Mouse (Mus musculus) kidney, postnatal 25 days (tissue): ENCODE results near the gene Mvk.

Experiments used
- DNase-seq, 2 experiments: peaks; one replicate each; pipeline ENCODE4 v3.0.0; 2021; ENCODE audit warnings: mixed read lengths in 2 of 2

Mvk gene

DNA sequence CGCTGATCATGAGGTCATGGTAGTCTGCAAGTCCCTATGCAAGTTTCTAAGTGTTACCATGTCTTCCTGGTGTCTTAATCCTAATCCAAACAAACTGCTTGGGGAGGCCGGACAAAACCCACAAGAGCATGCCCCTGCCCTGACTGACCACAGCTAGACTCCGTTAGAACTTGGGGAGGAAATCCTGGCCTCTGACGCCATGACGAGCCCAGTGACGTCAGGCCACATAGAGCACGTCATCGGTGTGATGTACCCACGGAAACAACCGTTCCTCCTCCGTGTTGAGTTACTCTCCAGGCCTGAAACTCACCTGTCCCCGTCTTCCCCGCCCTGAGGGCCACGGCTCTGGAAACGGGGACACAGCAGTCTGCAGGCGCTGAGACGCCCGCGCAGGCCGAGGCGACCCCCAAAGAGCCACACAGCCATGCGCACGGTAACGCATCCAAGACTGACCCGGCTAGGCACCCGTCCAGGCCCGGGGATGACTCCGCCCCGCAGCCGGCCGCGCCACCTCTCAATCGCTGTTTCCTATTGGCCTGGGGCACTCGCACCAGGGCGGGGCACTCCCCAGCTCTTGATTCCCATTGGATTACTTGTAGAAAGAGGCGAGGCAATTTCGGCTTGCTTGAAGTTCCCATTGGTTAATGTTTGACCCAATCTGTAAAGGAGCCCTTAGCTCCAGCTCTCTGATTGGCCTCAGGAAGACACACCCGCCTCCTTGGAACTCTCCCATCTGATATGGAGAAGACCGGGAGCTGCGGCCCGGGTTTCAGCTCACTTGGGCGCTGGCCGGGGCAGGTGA, at the start of gene Mvk, which contains the start of gene Mmab:
TSS of gene Mvk (plus strand) at position 704 of the 802 bp plus-strand sequence.
TSS of gene Mmab (minus strand) at position 495 of the 802 bp plus-strand sequence.
- DNase-seq, result peak; percentile 98 to 99

DNA sequence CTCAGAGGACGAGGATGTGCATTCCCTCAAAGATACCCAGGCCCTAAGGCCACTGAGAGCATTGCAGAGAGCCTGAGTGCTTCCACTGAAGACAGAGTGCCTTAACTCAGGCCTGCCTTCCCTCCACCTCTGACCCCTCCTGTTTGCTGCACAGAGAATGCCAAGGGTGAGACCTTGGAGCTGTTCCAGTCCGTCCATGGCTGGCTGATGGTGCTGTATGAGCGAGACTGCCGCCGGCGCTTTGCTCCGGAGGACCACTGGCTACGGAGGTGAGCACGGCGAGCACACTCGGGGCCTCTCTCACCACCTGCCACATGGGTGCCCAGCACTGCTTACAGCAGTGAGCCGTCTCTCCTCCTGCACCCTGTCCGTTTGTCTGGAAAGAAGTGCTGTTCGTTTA, 37.5 kb upstream of the Mvk start:
- DNase-seq, result no peak

DNA sequence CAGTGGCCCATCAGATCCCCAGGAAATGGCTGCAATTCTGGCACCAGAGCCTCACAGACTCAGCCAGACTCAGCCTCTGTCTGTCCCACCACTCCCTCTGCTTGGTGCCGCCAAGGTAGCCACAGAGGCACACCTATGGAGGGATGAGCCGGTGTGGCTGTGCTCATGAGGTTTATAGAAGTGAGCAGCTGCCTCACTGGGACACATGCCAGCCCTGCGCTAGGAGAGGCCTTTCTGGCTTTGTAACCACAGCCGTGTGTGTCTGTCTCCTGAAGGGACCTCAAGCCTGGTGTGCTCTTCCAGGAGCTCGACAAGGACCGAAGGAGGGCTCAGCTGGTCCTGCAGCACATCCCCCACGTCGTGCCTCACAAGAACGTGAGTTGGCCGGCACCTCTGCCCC, 36.8 kb upstream of the Mvk start:
- DNase-seq, result no peak

DNA sequence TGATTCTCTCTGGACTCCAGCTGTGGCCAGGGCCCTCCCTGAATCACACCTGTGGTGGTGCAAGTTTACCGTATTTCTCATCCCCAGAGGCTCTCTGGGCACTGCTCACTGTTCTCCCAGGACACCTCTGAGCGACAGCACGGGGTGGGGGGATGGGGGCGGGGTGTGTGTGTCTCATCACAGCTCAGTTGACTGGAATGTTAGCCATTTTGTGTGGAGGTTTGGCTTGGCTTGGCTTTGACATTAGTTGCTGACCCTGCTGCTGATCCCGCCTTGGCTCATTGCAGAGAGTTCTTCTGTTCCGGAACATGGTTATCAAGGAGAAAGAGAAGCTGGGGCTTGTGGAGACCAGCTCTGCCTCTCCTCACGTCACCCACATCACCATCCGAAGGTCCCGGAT, 36.3 kb upstream of the Mvk start:
- DNase-seq, result no peak

DNA sequence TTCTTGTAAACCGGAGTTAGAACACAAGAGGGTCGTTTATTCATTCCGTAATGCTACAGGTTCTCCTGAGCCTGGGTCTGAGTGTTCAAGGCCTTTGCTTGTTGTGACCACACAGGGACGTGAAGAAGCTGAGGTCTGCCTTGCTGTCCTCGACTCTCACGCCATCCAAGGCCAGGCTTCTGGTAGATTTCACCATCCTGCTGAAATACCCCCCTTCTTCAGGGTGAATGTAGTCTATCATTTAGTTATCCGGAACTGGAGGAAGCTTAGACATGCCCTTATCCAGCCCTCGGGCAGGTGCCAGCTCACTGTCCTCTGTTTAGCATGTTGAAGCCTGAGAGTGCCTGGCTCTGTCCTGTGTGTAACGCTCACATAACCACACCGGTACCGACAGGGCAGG, 35.2 kb upstream of the Mvk start:
- DNase-seq, result no peak

DNA sequence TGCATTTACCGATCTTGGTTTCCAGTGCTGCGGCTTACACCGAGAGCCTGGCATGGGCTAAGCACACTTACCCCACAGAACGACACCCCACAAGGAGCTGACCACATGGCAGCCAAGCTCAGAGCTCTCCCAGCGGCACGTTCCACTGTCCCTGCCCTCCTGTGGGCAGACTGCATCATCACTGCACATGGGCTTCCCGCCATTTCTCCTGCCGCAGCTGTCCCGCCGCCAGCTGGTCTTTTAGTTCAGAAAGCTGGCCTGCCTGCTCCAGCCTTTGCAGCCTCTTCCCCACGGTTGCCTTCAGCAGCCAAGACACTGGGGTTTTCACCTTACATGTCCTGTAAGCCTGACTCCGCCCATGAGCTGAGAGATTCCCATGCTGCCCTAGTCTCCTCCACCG, 33.6 kb upstream of the Mvk start:
- DNase-seq, result no peak

DNA sequence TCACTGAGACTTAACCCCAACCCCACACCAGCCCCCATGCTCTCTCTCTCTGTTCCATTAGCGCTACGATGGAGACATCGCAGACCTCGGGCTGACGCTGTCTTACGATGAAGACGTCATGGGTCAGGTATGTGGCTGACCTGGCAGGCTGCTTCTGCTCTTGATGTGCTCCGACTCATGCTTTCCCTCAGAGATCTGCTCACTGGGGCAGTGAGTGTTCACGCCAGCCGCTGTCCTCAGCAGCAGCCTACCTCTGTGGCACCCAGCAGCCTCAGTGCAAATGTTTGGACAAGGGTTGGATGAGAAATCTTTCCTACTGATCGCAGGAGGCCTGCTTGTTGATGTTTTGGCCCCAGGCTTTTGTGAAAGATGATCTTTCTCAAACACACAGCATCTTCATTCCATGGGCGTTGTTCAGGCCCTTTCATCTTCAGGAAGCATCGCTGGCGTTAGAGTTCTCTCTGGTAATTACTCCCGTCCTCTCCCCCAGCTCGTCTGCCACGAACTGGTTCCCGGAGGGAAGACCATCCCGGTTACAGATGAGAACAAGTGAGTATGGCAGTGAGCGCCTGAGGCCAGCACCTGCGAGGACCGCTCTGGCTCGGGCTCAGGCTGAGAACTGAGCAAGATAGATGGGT, 31.6 kb upstream of the Mvk start:
- no peak for DNase-seq

DNA sequence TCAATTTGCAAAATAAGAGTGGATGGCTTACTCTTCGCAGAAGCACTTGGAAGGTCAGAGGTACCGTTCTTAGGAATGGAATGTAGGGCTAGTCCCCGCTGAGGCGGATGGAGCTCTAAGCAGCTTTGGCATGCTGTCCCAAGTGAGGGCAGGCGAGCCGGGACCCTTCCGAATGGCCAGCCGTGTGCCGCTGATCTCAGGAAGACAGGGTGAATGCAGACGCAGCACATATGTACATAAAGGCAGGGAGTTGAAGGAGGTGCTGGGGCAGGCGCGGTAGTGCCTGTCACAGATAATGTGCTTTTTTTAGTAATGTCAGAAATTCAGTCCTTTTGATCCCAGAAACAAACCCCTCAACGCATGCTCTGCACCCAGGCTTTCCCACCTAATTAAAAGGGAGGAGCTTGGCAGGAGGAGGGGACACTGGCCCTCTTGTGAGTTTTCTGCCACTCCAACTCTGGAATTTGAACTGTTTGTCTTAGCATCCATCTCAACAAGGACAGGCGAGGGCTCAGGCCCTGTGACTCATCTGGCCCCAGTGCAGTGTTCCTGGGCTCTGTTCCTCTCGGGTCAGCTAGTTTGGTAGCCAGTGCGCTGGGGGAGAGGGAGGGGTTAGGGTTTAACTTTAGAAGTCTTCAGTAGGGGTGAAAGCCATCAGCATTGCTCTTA, 30.9 kb upstream of the Mvk start:
- peak; percentile 65 to 87 for DNase-seq

DNA sequence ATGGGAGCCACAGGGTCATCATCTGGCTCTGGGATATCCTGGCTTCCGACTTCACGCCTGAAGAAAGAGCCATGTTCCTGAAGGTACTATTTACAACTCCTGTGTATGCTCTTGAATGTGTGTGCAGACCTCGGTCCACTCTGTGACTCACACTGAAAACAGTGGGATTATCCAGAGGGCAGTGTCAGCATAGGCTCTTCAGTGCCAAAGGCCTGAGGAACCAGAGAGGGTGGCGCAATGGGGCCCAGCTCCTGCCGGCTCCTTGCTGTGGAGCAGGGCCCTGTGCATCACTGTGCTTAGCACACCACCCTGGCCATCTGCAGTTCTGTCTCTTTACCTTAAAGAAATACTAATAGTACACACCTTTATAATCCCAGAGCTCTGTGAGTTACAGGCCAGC, 28.5 kb upstream of the Mvk start:
- no peak for DNase-seq

DNA sequence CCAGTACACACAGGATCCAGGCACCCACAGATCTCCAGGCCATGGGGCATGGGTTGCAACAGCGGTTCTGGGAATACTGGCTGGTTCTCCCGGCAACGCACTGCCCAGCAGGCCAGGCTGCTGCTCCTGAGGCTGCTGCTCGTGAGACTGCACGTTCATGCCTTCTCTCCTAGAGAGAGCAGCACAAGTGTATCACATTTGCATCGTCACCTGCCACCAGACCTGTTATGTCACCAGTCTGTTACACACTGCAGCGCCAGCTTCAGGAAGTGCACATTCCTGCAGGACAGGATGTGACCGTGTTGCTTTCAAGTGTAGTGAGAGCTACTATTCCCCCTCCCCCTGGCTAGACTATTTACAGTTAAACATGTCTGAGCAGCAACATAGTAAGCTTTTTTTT, 27.2 kb upstream of the Mvk start:
- DNase-seq, result no peak

DNA sequence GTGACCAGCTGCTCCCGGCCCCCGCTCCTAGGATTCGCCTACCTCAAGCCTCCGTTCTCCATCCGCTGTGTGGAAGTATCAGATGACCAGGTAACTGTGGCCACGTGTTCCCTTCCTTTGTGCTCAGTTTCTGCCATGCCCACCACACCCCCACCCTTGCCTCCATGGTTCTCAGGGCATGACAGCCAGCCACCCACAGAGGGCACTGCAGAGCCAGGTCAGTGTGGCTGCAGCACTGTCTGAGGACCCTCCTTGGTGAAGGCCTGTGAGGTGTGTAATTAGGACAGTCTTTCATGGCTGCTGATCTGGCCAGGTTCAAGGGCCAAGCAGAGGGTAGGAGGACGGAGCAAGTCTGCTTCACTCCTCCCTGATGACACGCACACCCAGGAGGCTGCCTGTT, 25.5 kb upstream of the Mvk start:
- no peak for DNase-seq

DNA sequence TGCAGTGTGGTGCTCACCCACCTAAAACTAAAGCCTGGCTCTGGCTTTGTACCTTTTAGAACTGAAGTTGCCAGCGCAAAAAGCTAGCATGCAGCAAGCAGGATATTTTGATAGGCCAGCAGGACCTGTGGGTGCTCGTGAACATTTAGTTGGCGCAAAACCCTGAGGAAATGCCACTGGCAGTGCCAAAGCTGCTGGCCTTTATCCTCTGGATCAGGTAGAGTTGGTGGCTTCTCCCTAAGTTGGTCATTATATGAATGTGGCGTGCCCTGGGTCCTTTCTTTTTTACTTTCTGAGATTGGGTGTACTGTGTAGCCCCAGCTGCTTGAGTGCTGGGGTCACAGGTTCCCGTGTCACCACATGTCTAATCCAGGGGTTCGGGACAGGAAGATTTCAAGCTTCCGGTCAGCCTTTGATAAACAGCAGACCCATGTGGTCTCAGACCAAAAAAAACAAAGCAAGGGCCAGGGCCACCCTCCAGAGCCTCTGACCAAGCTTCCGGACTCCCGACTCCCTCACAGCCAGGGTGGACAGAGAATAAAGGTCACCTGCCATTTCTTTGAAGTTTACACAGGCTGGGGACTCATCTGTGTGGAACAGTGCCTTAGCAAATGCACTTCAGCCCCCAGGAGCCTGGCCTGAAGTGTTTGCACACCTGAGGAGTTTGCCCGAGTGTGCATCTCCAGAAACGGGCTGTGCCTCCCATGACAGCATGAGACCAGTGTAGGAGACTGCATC, 22.3 kb upstream of the Mvk start:
- peak; percentile 15 to 60 for DNase-seq

DNA sequence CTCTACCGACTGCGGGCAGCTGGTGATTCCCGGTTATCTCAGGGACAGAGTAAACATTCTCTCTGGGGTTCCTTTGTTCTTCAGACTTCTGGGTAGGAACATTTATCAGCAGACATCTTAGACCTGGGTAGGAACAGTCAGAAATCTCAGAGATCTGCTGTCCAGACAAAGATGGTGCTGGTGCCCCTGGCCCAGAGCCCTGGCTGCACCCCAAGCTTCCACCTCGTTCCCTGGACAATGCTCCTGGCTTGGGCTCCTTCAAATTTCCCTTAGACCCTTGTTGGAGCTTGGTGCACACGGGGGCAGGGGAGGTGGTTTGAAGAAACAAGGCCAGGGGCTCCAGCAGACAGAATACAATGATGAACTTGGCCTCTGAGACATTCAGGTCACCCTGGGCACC, 21.5 kb upstream of the Mvk start:
- DNase-seq, result no peak

DNA sequence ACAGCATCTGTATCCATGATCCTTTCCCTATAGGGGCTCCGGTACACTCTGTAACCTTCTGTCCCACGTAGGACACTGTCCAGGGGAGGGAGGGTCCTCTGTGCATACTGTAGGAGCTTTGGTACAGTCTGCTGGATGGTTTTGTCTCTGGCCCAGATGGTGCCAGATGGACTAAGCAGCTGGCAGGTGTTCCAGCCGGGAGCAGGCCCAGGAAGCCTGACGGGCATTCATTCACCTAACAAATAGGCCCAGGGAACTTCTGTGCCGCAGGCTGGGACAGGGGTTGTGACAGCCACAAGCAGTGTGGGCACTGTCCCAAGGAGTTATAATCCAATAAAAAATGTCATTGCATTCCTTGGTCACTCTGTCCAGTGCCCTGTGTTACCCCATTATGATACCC, 20.1 kb upstream of the Mvk start:
- DNase-seq, result no peak

DNA sequence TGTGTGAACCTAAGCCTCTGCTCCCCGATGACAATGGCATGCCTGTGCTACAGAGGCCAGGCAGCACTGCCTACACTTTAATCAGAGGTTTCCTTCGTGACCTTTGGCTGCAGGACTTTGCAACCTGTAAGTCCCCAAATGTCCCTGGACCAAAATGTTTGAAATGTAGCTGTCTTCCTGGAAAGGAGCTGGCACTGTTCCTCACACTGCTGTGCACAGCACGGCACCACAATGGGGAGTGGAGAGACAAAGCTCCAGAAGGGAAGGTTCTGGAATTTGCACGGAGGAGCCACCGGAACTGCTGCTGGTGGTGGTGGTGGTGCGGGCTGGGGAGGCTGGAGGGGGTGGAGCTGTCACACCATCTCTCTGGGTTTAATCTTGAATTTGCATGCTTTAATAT, 17.3 kb upstream of the Mvk start:
- DNase-seq, result no peak

DNA sequence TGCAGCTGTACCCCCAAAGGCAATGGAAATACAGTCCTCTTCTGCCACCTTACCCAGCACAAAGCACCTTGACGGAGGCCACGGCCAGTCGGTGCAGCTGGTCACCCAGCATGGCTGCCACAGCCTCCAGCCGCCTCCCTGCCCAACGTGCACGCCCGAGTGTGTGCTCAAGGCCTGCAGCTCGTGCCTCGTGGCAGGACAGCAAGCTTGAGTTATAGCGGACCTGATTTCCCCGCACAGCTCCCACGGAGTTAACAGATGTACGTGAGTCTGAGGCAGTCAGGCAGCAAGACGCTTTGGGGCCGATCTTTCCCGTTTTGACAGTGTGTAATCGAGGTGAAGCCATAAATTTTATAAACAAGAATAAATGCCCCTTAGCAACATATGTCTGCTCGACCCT, 15.4 kb upstream of the Mvk start:
- DNase-seq, result no peak

DNA sequence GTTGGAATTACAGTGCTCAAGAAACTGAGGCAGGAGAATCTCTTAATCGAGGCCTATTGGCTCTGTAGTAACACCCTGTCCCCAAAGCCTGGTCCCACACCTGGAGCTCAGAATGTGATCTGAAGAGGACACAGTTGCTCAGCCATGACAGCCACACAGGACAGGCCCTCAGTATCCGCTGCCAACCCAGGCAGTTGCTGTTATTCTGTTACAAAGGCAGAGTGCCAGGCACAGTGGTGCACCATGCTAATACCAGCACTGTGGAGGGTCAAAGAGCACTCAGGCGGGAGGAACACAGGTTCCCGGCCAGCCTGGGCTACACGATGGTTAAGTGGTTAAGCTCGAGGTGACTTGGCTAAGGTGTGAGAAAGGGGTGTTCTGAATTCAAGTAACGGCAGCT, 14.3 kb upstream of the Mvk start:
- peak; percentile 45 to 72 for DNase-seq

DNA sequence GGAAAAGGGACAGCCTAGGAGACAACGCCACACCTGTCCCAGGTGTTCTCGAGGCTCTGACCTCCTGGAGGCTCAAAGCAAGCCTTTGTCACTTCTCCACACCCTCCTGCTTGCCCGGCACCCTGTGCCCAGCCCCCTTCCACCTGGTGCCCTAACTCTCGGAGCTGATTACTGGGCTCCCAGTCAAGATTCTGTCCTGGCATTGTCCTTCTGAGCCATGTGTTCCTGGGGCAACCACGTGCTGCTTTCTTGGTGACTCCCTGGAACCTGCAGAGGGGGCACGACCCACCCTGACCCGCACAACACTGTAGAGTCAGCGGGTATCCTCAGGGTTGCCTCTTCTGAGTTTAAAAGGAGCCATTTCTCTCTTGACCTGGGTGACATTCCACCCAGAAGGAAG, 9.7 kb upstream of the Mvk start:
- DNase-seq, result no peak

DNA sequence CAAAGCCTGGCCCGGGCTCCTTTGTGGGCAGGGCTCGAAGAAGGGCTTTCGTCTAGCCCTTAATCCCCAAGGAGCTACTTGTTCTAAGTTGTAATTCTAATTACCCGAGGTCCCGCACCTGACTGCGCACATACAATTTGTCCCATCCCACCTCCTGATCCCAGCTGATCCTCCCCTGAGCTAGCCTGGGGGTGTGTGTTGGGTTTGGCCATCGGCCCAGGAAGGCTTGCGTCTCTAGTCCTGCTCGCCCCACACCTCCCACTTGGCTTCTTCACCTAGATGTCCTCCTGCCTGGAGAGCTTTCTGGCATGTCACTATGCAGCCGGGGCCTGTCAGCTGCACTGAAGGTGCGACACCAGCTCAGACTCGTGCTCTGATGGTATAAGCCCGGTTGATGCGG, 8.5 kb upstream of the Mvk start:
- peak in 1 of 2 experiments; percentile 60 for DNase-seq

DNA sequence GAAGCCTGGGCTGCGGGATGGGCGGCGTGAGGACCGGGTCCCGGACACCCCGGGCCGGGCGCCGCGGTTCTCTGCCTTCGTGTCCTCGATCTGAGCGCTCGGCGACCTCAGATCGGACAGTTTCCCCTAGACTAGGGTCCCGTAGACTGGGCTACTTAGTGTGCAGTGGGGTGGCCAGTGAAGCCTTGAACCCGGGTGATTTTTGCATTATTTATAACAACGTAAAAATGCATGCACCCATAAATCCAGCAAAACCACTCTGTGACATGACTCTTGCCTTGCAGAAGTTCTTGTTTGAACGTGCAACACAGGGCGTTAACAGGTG, 261 bp downstream of the Mvk start:
- DNase-seq, result no peak

DNA sequence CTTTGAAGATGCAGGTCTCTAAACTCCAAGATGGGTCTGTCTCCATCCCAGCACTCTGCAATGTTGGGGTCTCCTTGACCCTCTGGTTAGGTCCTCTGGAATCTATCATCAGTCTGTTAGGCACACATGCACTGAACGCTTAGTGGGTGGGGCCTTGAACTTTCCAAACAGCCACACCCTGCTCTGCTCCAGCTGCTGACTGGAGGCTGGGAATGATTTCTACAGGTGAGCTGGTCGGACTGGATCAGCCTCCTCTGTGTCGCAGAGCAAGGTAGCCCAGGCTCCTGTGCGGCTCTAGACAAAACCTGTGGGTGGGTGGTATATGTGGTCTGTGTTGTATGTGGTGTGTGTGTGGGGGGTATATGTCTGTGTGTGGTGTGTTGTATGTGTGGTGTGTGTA, 4.9 kb downstream of the Mvk start:
- DNase-seq, result no peak

DNA sequence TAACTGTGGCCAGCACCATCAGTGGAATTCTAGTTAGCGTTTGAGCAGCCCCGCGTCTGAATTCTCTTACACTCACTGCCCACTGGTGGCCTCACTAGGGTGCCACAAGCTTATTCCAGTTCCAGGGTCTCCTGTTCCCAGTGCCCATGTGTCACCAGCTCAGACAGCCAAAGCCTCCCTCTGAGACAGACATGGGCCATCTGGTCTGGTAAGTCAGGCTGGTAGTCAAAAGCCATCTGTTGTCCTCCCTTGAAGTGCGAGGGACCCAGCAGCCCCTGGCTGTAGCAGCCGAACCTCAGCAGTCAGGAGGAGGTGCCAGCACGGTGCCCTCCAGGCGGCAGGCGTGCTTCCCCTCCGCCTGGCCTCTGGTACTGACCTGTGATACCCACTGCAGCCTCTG, 12.2 kb downstream of the Mvk start:
- DNase-seq, result no peak

DNA sequence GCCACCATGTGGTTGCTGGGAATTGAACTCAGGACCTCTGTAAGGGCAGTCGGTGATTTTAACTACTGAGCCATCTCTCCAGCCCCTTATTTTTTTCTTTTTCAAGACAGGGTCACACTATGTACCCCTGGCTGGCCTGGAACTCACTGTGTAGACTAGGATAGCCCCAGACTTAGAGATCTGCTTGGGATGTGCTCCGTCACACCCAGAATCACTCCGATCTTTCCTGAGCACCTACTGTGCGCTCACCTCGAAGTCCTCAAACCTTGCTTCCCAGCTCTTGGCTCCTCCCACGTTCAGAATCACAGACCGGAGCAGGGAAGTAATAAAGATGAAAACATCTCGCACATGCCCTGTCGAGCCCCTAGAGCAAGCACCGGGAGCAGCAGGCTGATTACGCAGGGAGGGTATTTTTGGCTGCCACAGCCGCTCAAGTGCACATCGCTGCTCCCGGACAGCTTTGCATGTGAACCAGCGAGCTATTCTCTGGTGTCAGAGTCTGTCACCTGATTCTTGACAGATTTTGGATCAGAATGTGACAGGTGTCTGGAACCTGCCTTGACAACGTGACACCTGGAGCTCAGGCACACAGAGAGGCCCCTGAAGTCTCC, 13.0 kb downstream of the Mvk start:
- no peak for DNase-seq
